Mouse (Mus musculus) embryonic fibroblast, embryonic 13.5 days (primary cell): ENCODE results near the gene Plek.

Experiments
- CTCF ChIP-seq: IDR thresholded peaks from 2 replicates; pipeline ENCODE4 v1.5.1; 2011; ENCODE audit warnings: mild to moderate bottlenecking, control low read depth, low read length, moderate library complexity, borderline replicate concordance; ENCODE audit not compliant: insufficient read depth
- POLR2A ChIP-seq: IDR thresholded peaks from 2 replicates; pipeline ENCODE4 v1.6.1; 2011; ENCODE audit warnings: low read depth, mild to moderate bottlenecking, control low read depth, low read length, moderate library complexity

- TF ChIP-seq POLR2A (no peak), CTCF (no peak)
These were observed 116.5 kb downstream of the Plek start for GRCm38 (mm10) chr11:16935577-16936236.
